Mouse (Mus musculus): ENCODE measurements at regions not wholly inside any gene's neighbourhood (a gene's known extent, or its start where the extent isn't known, plus 50 kb on each side); places are given as distances from the start of the nearest gene placed in this dataset.

DNA sequence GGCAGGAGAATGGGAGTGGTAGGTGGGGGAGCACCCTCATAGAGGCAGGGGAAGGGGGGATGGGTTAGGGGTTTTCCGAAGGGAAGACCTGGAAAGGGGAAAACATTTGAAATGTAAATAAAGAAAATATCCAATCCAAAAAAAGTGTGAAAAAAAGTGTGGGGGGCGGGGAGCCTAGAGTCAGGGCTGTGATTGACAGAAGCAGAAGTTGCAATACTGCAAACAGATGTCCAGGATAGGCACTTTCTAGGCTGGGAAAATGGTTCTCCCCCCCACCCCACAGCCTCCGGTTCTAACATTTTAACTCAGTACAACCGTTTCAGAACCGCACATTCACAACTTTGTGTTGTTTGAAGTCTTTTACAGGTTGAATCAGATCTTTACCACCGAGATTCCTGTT is 66.6 kb downstream of the Gm9817 start:
- TF ChIP-seq POLR2A (IDR thresholded peaks at IDR 0.05; ENCODE audit: control insufficient read depth in 1 of 2, insufficient read depth in 1 of 2, low read depth in 1 of 2, low read length in 2 of 2, poor library complexity in 1 of 2) (no peak), JUND (IDR thresholded peaks at IDR 0.05; ENCODE audit: low read depth, low read length) (no peak), MAFK (IDR thresholded peaks at IDR 0.05; ENCODE audit: borderline replicate concordance, low read depth, low read length) (no peak), MAX (IDR thresholded peaks at IDR 0.05; ENCODE audit: low read length) (no peak), MYC (IDR thresholded peaks at IDR 0.05; ENCODE audit: low read depth, low read length) (no peak), SIN3A (IDR thresholded peaks at IDR 0.05; ENCODE audit: low read length) (no peak), CTCF (IDR thresholded peaks at IDR 0.05 in 2 of 3, conservative IDR thresholded peaks at IDR 0.05 in 1 of 3; ENCODE audit: control insufficient read depth in 1 of 3, insufficient read depth in 1 of 3, low read depth in 2 of 3, low read length in 3 of 3, poor library complexity in 1 of 3, severe bottlenecking in 1 of 3) (no peak), BHLHE40 (IDR thresholded peaks at IDR 0.05; ENCODE audit: borderline replicate concordance, low read depth, low read length) (no peak), HCFC1 (IDR thresholded peaks at IDR 0.05; ENCODE audit: low read depth, low read length) (no peak), GATA1 (IDR thresholded peaks at IDR 0.05; ENCODE audit: low read depth, low read length) (no peak)
